Comparison of ENCODE assay signal across 13 mouse cellular contexts in the genomic region with DNA sequence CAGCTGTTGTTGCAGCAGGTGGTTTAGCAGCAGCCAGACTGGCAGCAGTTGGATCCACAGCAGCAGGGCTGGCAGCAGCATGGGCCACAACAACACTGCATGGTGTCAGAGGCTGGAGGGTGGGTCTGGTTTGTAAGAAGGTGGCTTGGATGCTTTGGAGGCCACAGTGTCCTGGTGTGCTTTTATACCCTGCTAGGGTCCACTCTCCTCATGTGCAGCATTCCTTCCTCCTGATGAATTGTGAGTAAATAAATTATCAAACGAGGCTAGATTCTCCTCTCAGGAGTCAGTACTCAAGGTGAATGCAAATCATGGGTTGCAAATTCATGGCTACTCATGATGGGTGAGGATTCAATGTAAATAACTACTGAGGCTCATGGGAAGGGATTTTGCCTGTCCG.
DNase-seq lines count a peak whose midpoint lies in the region.
"Had no signal": no experiment of that assay in that cellular context is flagged by ENCODE, and none has a peak within 500 bp of the region (broad histone marks: within the 10 kb centered on the region; RNA-seq: fewer than 3 reads in every experiment).

A gene (minus strand): TSS at position 101 of the 400 bp plus-strand sequence.

- peak; percentile 50 for DNase-seq in heart, adult 11 months
- no peak for DNase-seq in heart, adult 9 months (ENCODE audit: low spot score in 2 of 2)
- DNase-seq: adrenal gland, adult 2 months; adrenal gland, adult 8-10 months; adrenal gland, postnatal 10 days; adrenal gland, postnatal 14 days; adrenal gland, postnatal 25 days; adrenal gland, postnatal 36 days; B cell, adult 2 months; cerebellum, adult 11 months; cerebellum, adult 11-12 months; cerebellum, adult 18-20 months; cerebellum, adult 2 months had no signal
